Mouse (Mus musculus) stomach, embryonic 14.5 days (tissue): ENCODE measurements around the gene Lrp10. TPM values are rescaled to one million over a fixed set of nuclear protein-coding genes. Genes with fewer than 3 reads are reported as not detected.

Experiments used
- ATAC-seq: fragments of 200-750 bp; cut with Nextera tagmentation; 2 replicates; pipeline ENCODE4 v1.8.0; 2017; ENCODE audit warnings: low read depth, moderate TSS enrichment; ENCODE audit not compliant: insufficient number of reproducible peaks, insufficient read depth, low FRiP score
- H3K27ac ChIP-seq: fragments of 300-500 bp; sonication (generic); 2 replicates; pipeline ENCODE4 v1.5.1; 2014; ENCODE audit warnings: mild to moderate bottlenecking, low read length, moderate library complexity, mixed read lengths
- H3K27me3 ChIP-seq: fragments of 300-500 bp; sonication (generic); 2 replicates; pipeline ENCODE4 v1.6.1; 2014; ENCODE audit warnings: low read length, control low read depth, mixed read lengths; ENCODE audit not compliant: control insufficient read depth, insufficient read depth
- H3K36me3 ChIP-seq: fragments of 300-500 bp; sonication (generic); 2 replicates; pipeline ENCODE4 v1.6.1; 2014; ENCODE audit warnings: mild to moderate bottlenecking, control low read depth, low read length, moderate library complexity, mixed read lengths; ENCODE audit not compliant: control insufficient read depth, insufficient read depth
- H3K4me1 ChIP-seq: fragments of 300-500 bp; sonication (generic); 2 replicates; pipeline ENCODE4 v1.6.1; 2014; ENCODE audit warnings: low read length, control low read depth, mixed read lengths; ENCODE audit not compliant: control insufficient read depth, insufficient read depth
- H3K4me2 ChIP-seq: fragments of 300-500 bp; sonication (generic); replicated peaks from 2 replicates; pipeline ENCODE4 v1.6.1; 2014; ENCODE audit warnings: low read depth, low read length, control low read depth
- H3K4me3 ChIP-seq: fragments of 300-500 bp; sonication (generic); 2 replicates; pipeline ENCODE4 v1.5.1; 2014; ENCODE audit warnings: low read depth, low read length, control low read depth
- H3K9ac ChIP-seq: fragments of 300-500 bp; sonication (generic); replicated peaks from 2 replicates; pipeline ENCODE4 v1.6.1; 2014; ENCODE audit warnings: low read depth, mild to moderate bottlenecking, control low read depth, low read length, moderate library complexity, mixed read lengths
- H3K9me3 ChIP-seq: fragments of 300-500 bp; sonication (generic); 2 replicates; pipeline ENCODE4 v1.6.1; 2016; ENCODE audit warnings: low read depth, low read length, control low read depth; ENCODE audit not compliant: control insufficient read depth
- WGBS: fragments of 180-500 bp; shearing (Covaris S2); extraction: QIAGEN DNeasy Blood & Tissue Kit; methylation state at CpG from one replicate; pipeline ENCODE4 v1.1.7; 2014; 5-methylcytosine and 5-hydroxymethylcytosine counted together
- polyA plus RNA-seq: library from polyadenylated mRNA; unstranded; fragments of >200 nt; fragmentation: Nextera tagmentation; extraction: Ambion mirVana; gene quantifications from 2 replicates; pipeline ENCODE4 v1.2.1, GENCODE M21; 2014

Gene Lrp10
- polyA plus RNA-seq, 1 experiment from 2014 or later: 38.1 TPM

GRCm38 (mm10) chr14:54425540-54425939 lies 38.4 kb upstream of the Lrp10 start:
- Histone ChIP-seq H3K9ac (no peak overlapping the region), H3K4me1 (peaks cover 15% of the 10 kb centered on the region; the same call in 1 of the 2 replicates), H3K4me3 (peak overlapping the region; percentile 94; the same call in 1 of the 2 replicates), H3K27me3 (no peaks in the 10 kb centered on the region), H3K4me2 (peak overlapping the region; percentile 74; the same call in 1 of the 2 replicates), H3K36me3 (peaks cover 6% of the 10 kb centered on the region; the same call in 1 of the 2 replicates), H3K9me3 (no peaks in the 10 kb centered on the region), H3K27ac (no peak overlapping the region)
- no peak for ATAC-seq
- WGBS: 85% methylated on average over 1 of the region's 1 CpGs

GRCm38 (mm10) chr14:54426003-54426688 lies 37.8 kb upstream of the Lrp10 start:
- no peaks in the 10 kb centered on the region for H3K27me3 ChIP-seq
- no peak for ATAC-seq
- H3K4me3 ChIP-seq: peak overlapping the region; percentile 94
- peaks cover 6% of the 10 kb centered on the region; the same call in 1 of the 2 replicates for H3K36me3 ChIP-seq
- WGBS: 33% methylated on average over 14 of the region's 14 CpGs
- H3K9me3 ChIP-seq: no peaks in the 10 kb centered on the region
- peaks cover 15% of the 10 kb centered on the region; the same call in 1 of the 2 replicates for H3K4me1 ChIP-seq
- H3K9ac ChIP-seq: peak overlapping the region; percentile 77
- H3K4me2 ChIP-seq: peak overlapping the region; percentile 74
- peak overlapping the region; percentile 89 for H3K27ac ChIP-seq

GRCm38 (mm10) chr14:54426689-54427398 lies 37.1 kb upstream of the Lrp10 start, which contains the start of gene Mrpl52:
Gene Mrpl52 (plus strand): TSS chr14:54426909.
- peak within 1 kb of the TSS; percentile 77 for H3K9ac ChIP-seq
- peak; percentile 64; the same call in 1 of the 2 replicates for ATAC-seq
- H3K9me3 ChIP-seq: no peaks in the 10 kb centered on the region
- peak within 1 kb of the TSS; percentile 74 for H3K4me2 ChIP-seq
- H3K27ac ChIP-seq: peak within 1 kb of the TSS; percentile 89
- H3K27me3 ChIP-seq: no peaks in the 10 kb centered on the region
- under 1% methylated on average over 48 of the region's 48 CpGs for WGBS
- H3K4me1 ChIP-seq: peaks cover 15% of the 10 kb centered on the region; the same call in 1 of the 2 replicates
- H3K36me3 ChIP-seq: peaks cover 6% of the 10 kb centered on the region; the same call in 1 of the 2 replicates
- peak within 1 kb of the TSS; percentile 94 for H3K4me3 ChIP-seq

GRCm38 (mm10) chr14:54427696-54428095 lies 36.2 kb upstream of the Lrp10 start:
- H3K4me1 ChIP-seq: peaks cover 15% of the 10 kb centered on the region; the same call in 1 of the 2 replicates
- no peak overlapping the region for H3K27ac ChIP-seq
- no peak for ATAC-seq
- H3K4me3 ChIP-seq: peak overlapping the region; percentile 94
- 93% methylated on average over 7 of the region's 7 CpGs for WGBS
- no peaks in the 10 kb centered on the region for H3K9me3 ChIP-seq
- no peak overlapping the region for H3K9ac ChIP-seq
- H3K27me3 ChIP-seq: no peaks in the 10 kb centered on the region
- peak overlapping the region; percentile 74 for H3K4me2 ChIP-seq
- H3K36me3 ChIP-seq: peaks cover 6% of the 10 kb centered on the region; the same call in 1 of the 2 replicates

GRCm38 (mm10) chr14:54428421-54428820 lies 35.5 kb upstream of the Lrp10 start:
- no peak overlapping the region for H3K9ac ChIP-seq
- no peaks in the 10 kb centered on the region for H3K9me3 ChIP-seq
- peaks cover 6% of the 10 kb centered on the region; the same call in 1 of the 2 replicates for H3K36me3 ChIP-seq
- no peak overlapping the region; the same call in 1 of the 2 replicates for H3K4me2 ChIP-seq
- H3K4me3 ChIP-seq: no peak overlapping the region
- WGBS: 75% methylated on average over 5 of the region's 5 CpGs
- no peak overlapping the region for H3K27ac ChIP-seq
- no peaks in the 10 kb centered on the region for H3K27me3 ChIP-seq
- no peak for ATAC-seq
- H3K4me1 ChIP-seq: peaks cover 19% of the 10 kb centered on the region; the same call in 1 of the 2 replicates

- Histone ChIP-seq H3K4me2 (peak overlapping the region; percentile 85; the same call in 1 of the 2 replicates), H3K27ac (peak overlapping the region; percentile 45; the same call in 1 of the 2 replicates), H3K4me3 (no peak overlapping the region), H3K4me1 (peaks cover 27% of the 10 kb centered on the region), H3K36me3 (peaks cover 6% of the 10 kb centered on the region; the same call in 1 of the 2 replicates), H3K9me3 (no peaks in the 10 kb centered on the region), H3K9ac (no peak overlapping the region), H3K27me3 (no peaks in the 10 kb centered on the region)
- WGBS: 44% methylated on average over 7 of the region's 7 CpGs
- no peak for ATAC-seq
Observed at GRCm38 (mm10) chr14:54429332-54430093, 34.4 kb upstream of the Lrp10 start.

- Histone ChIP-seq H3K27ac (peak overlapping the region; percentile 99), H3K4me3 (peak overlapping the region; percentile 91), H3K27me3 (no peaks in the 10 kb centered on the region), H3K9ac (peak overlapping the region; percentile 96), H3K36me3 (peaks cover 9% of the 10 kb centered on the region), H3K4me1 (peaks cover 30% of the 10 kb centered on the region), H3K9me3 (no peaks in the 10 kb centered on the region), H3K4me2 (peak overlapping the region; percentile 85)
- no peak for ATAC-seq
- 7% methylated on average over 18 of the region's 18 CpGs for WGBS
Observed at GRCm38 (mm10) chr14:54430406-54431145, 33.4 kb upstream of the Lrp10 start.
